Mouse (Mus musculus): Measurements from ENCODE around the gene Hs3st1. TPM values are rescaled to one million over a fixed set of nuclear protein-coding genes. Genes with fewer than 3 reads are reported as not detected.

Hs3st1 gene
- polyA plus RNA-seq, 1 experiment from 2014 or later: 0.75 TPM

- TF ChIP-seq EP300 (IDR thresholded peaks at IDR 0.05; ENCODE audit: low read depth): no peak
- TF ChIP-seq CTCF (IDR thresholded peaks at IDR 0.05; ENCODE audit: low read depth): no peak
- WGBS (ENCODE audit: insufficient replicate concordance): 1% methylated on average over 25 of the region's 28 CpGs
- Histone ChIP-seq H3K27ac (ENCODE audit: low read depth) (no peak overlapping the region), H3K4me1 (ENCODE audit: insufficient read depth) (peaks cover 11% of the 10 kb centered on the region; the same call in 1 of the 2 replicates), H3K4me2 (ENCODE audit: low read depth, low read length) (peak overlapping the region; percentile 71), H3K4me3 (ENCODE audit: low read depth, low read length) (peak overlapping the region; percentile 47), H3K9ac (replicated peaks) (no peak overlapping the region), H3K36me3 (replicated peaks; ENCODE audit: insufficient read depth, low read length) (no peaks in the 10 kb centered on the region), H3K9me3 (ENCODE audit: low read length) (no peaks in the 10 kb centered on the region), H3K27me3 (ENCODE audit: insufficient read depth, low read length) (peaks cover 42% of the 10 kb centered on the region)
- ATAC-seq (peak; percentile 22), DNase-seq (no peak)
These were observed 110.4 kb downstream of the Hs3st1 start for GRCm38 (mm10) chr5:39644827-39645380.

DNA sequence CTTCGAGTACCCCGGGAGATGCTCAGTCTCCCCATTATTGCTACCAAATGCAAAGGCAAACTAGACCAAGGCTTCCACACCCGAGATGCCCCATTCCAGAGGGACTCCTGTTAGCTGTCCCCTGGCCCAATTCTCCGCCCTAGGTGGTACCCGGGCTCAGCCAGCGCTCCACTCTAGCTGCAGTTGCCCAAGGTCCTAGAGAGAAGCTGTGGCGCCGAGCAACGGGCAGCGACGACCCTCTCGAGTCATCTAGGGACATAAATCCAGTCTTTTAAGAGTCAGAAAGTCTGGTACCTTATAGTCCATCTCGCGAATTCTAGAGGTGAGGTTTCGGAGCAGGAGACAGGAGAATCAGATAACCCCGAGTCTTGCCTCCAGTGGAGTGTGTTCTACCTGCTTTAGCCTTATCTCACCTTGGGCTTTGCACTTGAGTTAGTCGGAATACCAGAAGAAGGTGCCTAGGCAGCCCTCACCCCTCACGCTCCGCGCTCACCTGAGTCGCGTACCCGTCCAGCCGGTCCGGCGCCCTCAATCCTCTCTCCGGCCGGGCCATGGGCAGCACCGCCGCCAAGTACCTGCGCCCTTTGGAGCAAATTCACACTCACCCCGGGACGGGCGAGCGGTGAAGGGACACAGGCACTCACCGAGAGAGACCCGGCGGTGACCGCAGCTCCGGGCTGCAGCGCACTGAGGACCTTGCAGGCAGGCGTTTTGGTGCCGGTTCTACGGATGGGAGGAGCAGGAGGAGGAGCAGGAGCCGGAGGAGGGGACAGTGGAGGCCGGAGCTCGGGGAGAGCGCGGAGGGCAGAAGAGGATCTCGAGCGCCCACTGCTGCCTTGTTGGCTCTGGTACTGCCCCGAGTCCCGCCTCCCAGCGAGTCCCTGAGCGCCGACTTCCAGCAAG, 111.1 kb downstream of the Hs3st1 start:
- DNase-seq: peak; percentile 80

GRCm38 (mm10) chr5:39643260-39643923, 111.9 kb downstream of the Hs3st1 start:
- DNase-seq (no peak), ATAC-seq (no peak)
- H3K9me3 ChIP-seq (ENCODE audit: low read length): no peaks in the 10 kb centered on the region
- H3K4me2 ChIP-seq (ENCODE audit: low read depth, low read length): peak overlapping the region; percentile 71
- no peaks in the 10 kb centered on the region for H3K36me3 ChIP-seq (replicated peaks; ENCODE audit: insufficient read depth, low read length)
- no peak overlapping the region for H3K27ac ChIP-seq (ENCODE audit: low read depth)
- peaks cover 42% of the 10 kb centered on the region for H3K27me3 ChIP-seq (ENCODE audit: insufficient read depth, low read length)
- H3K4me1 ChIP-seq (ENCODE audit: insufficient read depth): peaks cover 11% of the 10 kb centered on the region; the same call in 1 of the 2 replicates
- TF ChIP-seq EP300 (IDR thresholded peaks at IDR 0.05; ENCODE audit: low read depth): no peak
- no peak for TF ChIP-seq CTCF (IDR thresholded peaks at IDR 0.05; ENCODE audit: low read depth)
- no peak overlapping the region for H3K9ac ChIP-seq (replicated peaks)
- WGBS (ENCODE audit: insufficient replicate concordance): 3% methylated on average over 22 of the region's 22 CpGs
- peak overlapping the region; percentile 47; the same call in 1 of the 2 replicates for H3K4me3 ChIP-seq (ENCODE audit: low read depth, low read length)

More for the DNA sequence above, 111.1 kb downstream of the Hs3st1 start:
- H3K4me1 ChIP-seq (ENCODE audit: insufficient read depth): peaks cover 11% of the 10 kb centered on the region; the same call in 1 of the 2 replicates
- no peaks in the 10 kb centered on the region for H3K36me3 ChIP-seq (replicated peaks; ENCODE audit: insufficient read depth, low read length)
- TF ChIP-seq EP300 (IDR thresholded peaks at IDR 0.05; ENCODE audit: low read depth) (no peak), CTCF (IDR thresholded peaks at IDR 0.05; ENCODE audit: low read depth) (peak; percentile 71)
- peak overlapping the region; percentile 71 for H3K4me2 ChIP-seq (ENCODE audit: low read depth, low read length)
- peak overlapping the region; percentile 47 for H3K4me3 ChIP-seq (ENCODE audit: low read depth, low read length)
- H3K9ac ChIP-seq (replicated peaks): no peak overlapping the region
- peak; percentile 91 for ATAC-seq
- H3K9me3 ChIP-seq (ENCODE audit: low read length): no peaks in the 10 kb centered on the region
- H3K27ac ChIP-seq (ENCODE audit: low read depth): no peak overlapping the region
- WGBS (ENCODE audit: insufficient replicate concordance): under 1% methylated on average over 51 of the region's 56 CpGs
- peaks cover 42% of the 10 kb centered on the region for H3K27me3 ChIP-seq (ENCODE audit: insufficient read depth, low read length)

DNA sequence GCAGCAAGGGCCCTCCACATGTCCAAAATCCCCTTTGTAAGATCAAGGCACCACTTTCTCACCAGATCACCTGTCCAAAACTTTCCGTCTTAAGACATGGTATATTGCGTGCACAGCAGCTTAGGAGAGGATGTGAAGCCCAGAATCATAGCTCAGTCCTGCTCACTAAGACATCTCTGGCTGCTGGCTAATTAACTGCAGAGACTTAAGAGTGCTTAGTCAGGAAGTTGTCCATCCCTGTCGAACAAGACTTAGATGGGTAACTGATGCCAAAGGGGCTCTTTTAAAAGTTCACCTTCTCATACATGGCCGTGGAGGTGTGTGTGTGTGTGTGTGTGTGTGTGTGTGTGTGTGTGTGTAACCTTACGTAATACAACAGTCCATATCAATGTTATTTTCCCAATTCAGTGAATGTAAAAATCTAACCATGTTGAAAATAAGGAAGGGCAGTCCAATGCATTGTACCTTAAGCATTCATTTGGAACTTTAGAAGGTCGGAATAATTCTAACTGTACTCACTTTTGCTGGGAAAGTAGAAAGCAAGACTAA, 113.0 kb downstream of the Hs3st1 start:
- no peak for DNase-seq
- H3K4me1 ChIP-seq (ENCODE audit: insufficient read depth): peaks cover 11% of the 10 kb centered on the region; the same call in 1 of the 2 replicates
- H3K4me2 ChIP-seq (ENCODE audit: low read depth, low read length): no peak overlapping the region
- 67% methylated on average over 6 of the region's 6 CpGs for WGBS (ENCODE audit: insufficient replicate concordance)
- H3K9me3 ChIP-seq (ENCODE audit: low read length): no peaks in the 10 kb centered on the region
- H3K27me3 ChIP-seq (ENCODE audit: insufficient read depth, low read length): peaks cover 42% of the 10 kb centered on the region
- no peak overlapping the region for H3K9ac ChIP-seq (replicated peaks)
- no peak overlapping the region for H3K27ac ChIP-seq (ENCODE audit: low read depth)
- no peak overlapping the region for H3K4me3 ChIP-seq (ENCODE audit: low read depth, low read length)
- ATAC-seq: no peak
- TF ChIP-seq CTCF (IDR thresholded peaks at IDR 0.05; ENCODE audit: low read depth) (no peak), EP300 (IDR thresholded peaks at IDR 0.05; ENCODE audit: low read depth) (no peak)
- no peaks in the 10 kb centered on the region for H3K36me3 ChIP-seq (replicated peaks; ENCODE audit: insufficient read depth, low read length)

DNA sequence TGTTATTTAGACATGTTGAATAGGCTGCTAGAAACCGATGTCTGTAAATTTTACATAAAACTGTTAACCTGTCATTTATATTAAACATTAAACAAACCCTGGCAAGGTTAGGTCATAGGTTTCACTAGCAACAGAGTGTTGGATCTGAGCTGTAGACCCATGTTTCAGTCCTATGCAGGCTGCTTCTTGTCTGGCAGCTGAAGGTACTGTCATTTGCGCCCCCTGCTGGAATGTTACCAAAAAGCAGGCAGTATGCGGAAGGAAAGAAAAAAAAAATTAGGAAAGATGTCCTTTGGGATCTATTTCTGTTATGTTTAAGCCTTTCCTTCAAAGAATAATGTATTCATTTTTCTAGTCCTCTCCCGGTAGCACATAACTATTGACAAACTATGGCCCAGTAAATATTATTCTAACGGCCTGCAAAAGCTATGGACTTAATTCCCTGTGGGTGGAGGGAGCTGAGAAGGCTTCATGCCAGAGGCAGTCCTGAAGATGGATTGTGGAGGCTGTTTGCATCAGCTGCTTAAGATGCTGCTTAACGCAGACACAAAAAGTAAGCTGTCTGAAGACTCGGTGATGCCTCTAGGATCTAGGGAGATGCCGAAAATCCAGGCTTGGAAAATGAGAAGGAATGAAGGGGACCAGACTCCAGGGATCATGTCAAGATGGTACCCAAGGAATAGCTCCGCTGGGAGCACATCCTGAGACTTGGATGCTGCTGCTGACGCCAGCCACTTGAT, 115.7 kb downstream of the Hs3st1 start:
- H3K27me3 ChIP-seq (ENCODE audit: insufficient read depth, low read length): peaks cover 29% of the 10 kb centered on the region
- peak; percentile 58 for DNase-seq

More for the DNA sequence above, 115.7 kb downstream of the Hs3st1 start:
- no peak overlapping the region for H3K4me2 ChIP-seq (ENCODE audit: low read depth, low read length)
- no peak for TF ChIP-seq EP300 (IDR thresholded peaks at IDR 0.05; ENCODE audit: low read depth)
- peak; percentile 77 for TF ChIP-seq CTCF (IDR thresholded peaks at IDR 0.05; ENCODE audit: low read depth)
- H3K9ac ChIP-seq (replicated peaks): no peak overlapping the region
- H3K36me3 ChIP-seq (replicated peaks; ENCODE audit: insufficient read depth, low read length): no peaks in the 10 kb centered on the region
- 55% methylated on average over 10 of the region's 10 CpGs for WGBS (ENCODE audit: insufficient replicate concordance)
- H3K4me1 ChIP-seq (ENCODE audit: insufficient read depth): peaks cover 6% of the 10 kb centered on the region; the same call in 1 of the 2 replicates
- H3K9me3 ChIP-seq (ENCODE audit: low read length): no peaks in the 10 kb centered on the region
- H3K4me3 ChIP-seq (ENCODE audit: low read depth, low read length): no peak overlapping the region
- H3K27ac ChIP-seq (ENCODE audit: low read depth): no peak overlapping the region
- ATAC-seq: no peak
